Comparison of ENCODE assay signal across 28 mouse cellular contexts in genomic region chr13:98972090-98972489, GRCm38 (mm10). TPM values are rescaled to one million over a fixed set of nuclear protein-coding genes. Genes with fewer than 3 reads are reported as not detected.
DNase-seq lines count a peak whose midpoint lies in the region; ATAC-seq and TF ChIP-seq lines count a peak whose summit lies in the region.
"Had no signal": no experiment of that assay in that cellular context is flagged by ENCODE, and none has a peak within 500 bp of the region (broad histone marks: within the 10 kb centered on the region; RNA-seq: fewer than 3 reads in every experiment).

No protein-coding gene starts in this region.

- H3K36me3 ChIP-seq in intestine, embryonic 15.5 days, result no peaks in the 10 kb centered on the region
- H3K36me3 ChIP-seq in intestine, embryonic 16.5 days (ENCODE audit: control insufficient read depth, insufficient read depth, low read length), result no peaks in the 10 kb centered on the region
- no peaks in the 10 kb centered on the region for H3K36me3 ChIP-seq in intestine, postnatal 0 days (ENCODE audit: control insufficient read depth, insufficient read depth)
- no peaks in the 10 kb centered on the region for H3K36me3 ChIP-seq in embryonic facial prominence, embryonic 10.5 days (replicated peaks)
- H3K36me3 ChIP-seq: G1E had no signal

- peak; percentile 61 for ATAC-seq in intestine, embryonic 15.5 days
- peak; percentile 81 for ATAC-seq in intestine, embryonic 16.5 days
- peak; percentile 76 for ATAC-seq in intestine, postnatal 0 days
- ATAC-seq: activated CD4-positive, CD25-positive, alpha-beta regulatory T cell, adult 4 months; CD4-positive, CD25-positive, alpha-beta regulatory T cell, adult 4 months; Patski had no signal

- no peak for DNase-seq in gastrocnemius, postnatal 4 days (ENCODE audit: low spot score in 2 of 2)
- no peak for DNase-seq in embryo, embryonic 10 days (ENCODE audit: low spot score)
- DNase-seq in embryonic facial prominence, embryonic 10.5 days (ENCODE audit: low spot score), result no peak
- no peak for DNase-seq in thymus, postnatal 25 days
- DNase-seq: adrenal gland, adult 8-10 months; adrenal gland, postnatal 14 days; adrenal gland, postnatal 25 days; B cell, adult 2 months; cerebellum, adult 11 months; cerebellum, adult 11-12 months had no signal

- H3K4me1 ChIP-seq in embryonic fibroblast, embryonic 13.5 days (ENCODE audit: control insufficient read depth, insufficient read depth, low read length), result peaks cover 4% of the 10 kb centered on the region; the same call in 1 of the 2 replicates
- 0 out of 2 replicates have a peak, but pooled peaks cover 8% of the 10 kb centered on the region for H3K4me1 ChIP-seq in intestine, embryonic 15.5 days (replicated peaks)
- H3K4me1 ChIP-seq in intestine, embryonic 16.5 days (ENCODE audit: control insufficient read depth, insufficient read depth, low read length), result no peaks in the 10 kb centered on the region; the same call in 1 of the 2 replicates
- 0 out of 2 replicates have a peak, but pooled peaks cover 5% of the 10 kb centered on the region for H3K4me1 ChIP-seq in intestine, postnatal 0 days (replicated peaks; ENCODE audit: control insufficient read depth, insufficient read depth, low read length)
- H3K4me1 ChIP-seq in embryonic facial prominence, embryonic 10.5 days, result no peaks in the 10 kb centered on the region

- H3K4me3 ChIP-seq in embryonic fibroblast, embryonic 13.5 days (ENCODE audit: insufficient read depth, low read length), result no peak overlapping the region
- H3K4me3 ChIP-seq in intestine, embryonic 15.5 days (replicated peaks), result no peak overlapping the region
- no peak overlapping the region for H3K4me3 ChIP-seq in intestine, embryonic 16.5 days (ENCODE audit: low read length)
- H3K4me3 ChIP-seq in intestine, postnatal 0 days (ENCODE audit: low read depth, low read length), result no peak overlapping the region
- no peak overlapping the region for H3K4me3 ChIP-seq in embryonic facial prominence, embryonic 10.5 days

- no peaks in the 10 kb centered on the region for H3K9me3 ChIP-seq in intestine, embryonic 15.5 days
- no peaks in the 10 kb centered on the region for H3K9me3 ChIP-seq in intestine, embryonic 16.5 days (ENCODE audit: control insufficient read depth, low read length)
- no peaks in the 10 kb centered on the region for H3K9me3 ChIP-seq in intestine, postnatal 0 days (ENCODE audit: control insufficient read depth)
- 0 out of 2 replicates have a peak, but pooled peaks cover 4% of the 10 kb centered on the region for H3K9me3 ChIP-seq in embryonic facial prominence, embryonic 10.5 days
- H3K9me3 ChIP-seq: G1E had no signal

- 58% methylated on average over 3 of the region's 3 CpGs for WGBS in intestine, embryonic 15.5 days
- WGBS in intestine, embryonic 16.5 days, result 53% methylated on average over 3 of the region's 3 CpGs
- WGBS in intestine, postnatal 0 days, result 34% methylated on average over 3 of the region's 3 CpGs
- WGBS in embryonic facial prominence, embryonic 10.5 days, result 89% methylated on average over 3 of the region's 3 CpGs

- no peak for TF ChIP-seq POLR2A in embryonic fibroblast, embryonic 13.5 days (IDR thresholded peaks at IDR 0.05; ENCODE audit: low read depth, low read length)

- no peak overlapping the region for H3K9ac ChIP-seq in intestine, embryonic 15.5 days
- H3K9ac ChIP-seq in intestine, embryonic 16.5 days (ENCODE audit: low read depth, low read length), result no peak overlapping the region
- H3K9ac ChIP-seq in intestine, postnatal 0 days (ENCODE audit: low read depth, low read length), result no peak overlapping the region

- no peak for TF ChIP-seq CTCF in embryonic fibroblast, embryonic 13.5 days (IDR thresholded peaks at IDR 0.05; ENCODE audit: borderline replicate concordance, insufficient read depth, low read length)
- TF ChIP-seq CTCF in intestine, postnatal 0 days (IDR thresholded peaks at IDR 0.05; ENCODE audit: low read depth), result no peak

- H3K4me2 ChIP-seq in intestine, embryonic 15.5 days (replicated peaks), result no peak overlapping the region
- H3K4me2 ChIP-seq in intestine, embryonic 16.5 days (ENCODE audit: low read depth, low read length), result no peak overlapping the region
- no peak overlapping the region for H3K4me2 ChIP-seq in intestine, postnatal 0 days (replicated peaks; ENCODE audit: low read depth)

- H3K27me3 ChIP-seq in intestine, embryonic 15.5 days (replicated peaks), result no peaks in the 10 kb centered on the region
- no peaks in the 10 kb centered on the region for H3K27me3 ChIP-seq in intestine, embryonic 16.5 days (replicated peaks; ENCODE audit: control insufficient read depth, insufficient read depth, low read length)
- H3K27me3 ChIP-seq in intestine, postnatal 0 days (replicated peaks; ENCODE audit: control insufficient read depth, insufficient read depth, low read length), result no peaks in the 10 kb centered on the region
- H3K27me3 ChIP-seq in embryonic facial prominence, embryonic 10.5 days (replicated peaks; ENCODE audit: low read depth, poor library complexity, severe bottlenecking), result no peaks in the 10 kb centered on the region
- H3K27me3 ChIP-seq: CH12.LX, Patski had no signal

- 0 out of 2 replicates have a peak overlapping the region, but pooled peaks have one; percentile 1 for H3K27ac ChIP-seq in embryonic fibroblast, embryonic 13.5 days (ENCODE audit: insufficient read depth, low read length)
- no peak overlapping the region for H3K27ac ChIP-seq in intestine, embryonic 15.5 days
- no peak overlapping the region for H3K27ac ChIP-seq in intestine, embryonic 16.5 days (ENCODE audit: low read length)
- H3K27ac ChIP-seq in intestine, postnatal 0 days (ENCODE audit: low read depth, low read length), result no peak overlapping the region
- H3K27ac ChIP-seq in embryonic facial prominence, embryonic 10.5 days (replicated peaks), result no peak overlapping the region

RNA-seq across cellular contexts. Expression of gene 1700024P04Rik, which starts 12.3 kb away (rescaled TPM):
- polyA plus RNA-seq in embryonic fibroblast, embryonic 13.5 days (2011; ENCODE audit: insufficient read length, low read depth, missing spikeins), result not detected in 2 replicates
- polyA plus RNA-seq in intestine, embryonic 15.5 days (2015; fragmentation: Nextera tagmentation; extraction: Ambion mirVana), result not detected in 2 replicates
- not detected in 2 replicates for polyA plus RNA-seq in intestine, embryonic 16.5 days (2015; fragmentation: Nextera tagmentation; extraction: Ambion mirVana)
- polyA plus RNA-seq in intestine, postnatal 0 days (2015; fragmentation: Nextera tagmentation; extraction: Ambion mirVana), result not detected in 2 replicates
- not detected for total RNA-seq in gastrocnemius, postnatal 4 days (2021)
- polyA plus RNA-seq in embryonic facial prominence, embryonic 10.5 days (2016; fragmentation: Nextera tagmentation; extraction: Ambion mirVana), result not detected in 2 replicates
- total RNA-seq: adrenal gland, adult 18-20 months; adrenal gland, adult 2 months; adrenal gland, adult 8-10 months; adrenal gland, postnatal 10 days; adrenal gland, postnatal 14 days; adrenal gland, postnatal 25 days; adrenal gland, postnatal 36 days; adrenal gland, postnatal 4 days; CH12.LX; ES-E14; G1E; MEL had no signal
- polyA plus RNA-seq: activated CD4-positive, CD25-positive, alpha-beta regulatory T cell, adult 4 months; adrenal gland, adult 2 months; brain, embryonic 14.5 days; C2C12; CD4-positive, CD25-positive, alpha-beta regulatory T cell, adult 4 months; G1E; Patski had no signal

RNA-seq across cellular contexts. Expression of gene Tnpo1, which starts 45.9 kb away (rescaled TPM):
- 146 and 157 TPM in 2 replicates for polyA plus RNA-seq in embryonic fibroblast, embryonic 13.5 days (2011; ENCODE audit: insufficient read length, low read depth, missing spikeins)
- 60.3 and 67.6 TPM in 2 replicates for polyA plus RNA-seq in intestine, embryonic 15.5 days (2015; fragmentation: Nextera tagmentation; extraction: Ambion mirVana)
- 49.7 and 50.7 TPM in 2 replicates for polyA plus RNA-seq in intestine, embryonic 16.5 days (2015; fragmentation: Nextera tagmentation; extraction: Ambion mirVana)
- 24.3 and 24.5 TPM in 2 replicates for polyA plus RNA-seq in intestine, postnatal 0 days (2015; fragmentation: Nextera tagmentation; extraction: Ambion mirVana)
- 10 to 100 TPM; 91.7 to 99.7 TPM for total RNA-seq in gastrocnemius, postnatal 4 days (2021)
- polyA plus RNA-seq in embryonic facial prominence, embryonic 10.5 days (2016; fragmentation: Nextera tagmentation; extraction: Ambion mirVana), result 78.0 and 79.7 TPM in 2 replicates
